Mouse (Mus musculus): ENCODE measurements around the gene Ablim2. TPM values are rescaled to one million over a fixed set of nuclear protein-coding genes. Genes with fewer than 3 reads are reported as not detected.
A peak's percentile ranks its signal among the peaks of the same experiment; 100 is the strongest.

Gene Ablim2
- 0.20 and 0.45 TPM in 2 replicates for polyA plus RNA-seq (2015; fragmentation: Nextera tagmentation; extraction: Ambion mirVana)

- Histone ChIP-seq H3K4me1 (ENCODE audit: control insufficient read depth, low read depth, low read length) (no peaks in the 10 kb centered on the region; the same call in none of the 2 replicates), H3K27me3 (ENCODE audit: control insufficient read depth, insufficient read depth, low read depth, low read length) (peaks cover 27% of the 10 kb centered on the region), H3K36me3 (ENCODE audit: control insufficient read depth, insufficient read depth) (no peaks in the 10 kb centered on the region), H3K27ac (ENCODE audit: low read length) (no peak within 1 kb of the TSS), H3K9ac (ENCODE audit: low read depth, low read length) (peak within 1 kb of the TSS; percentile 34; the same call in 1 of the 2 replicates), H3K4me2 (ENCODE audit: low read depth, low read length) (peak within 1 kb of the TSS; percentile 87), H3K4me3 (ENCODE audit: low read depth, low read length) (peak within 1 kb of the TSS; percentile 60), H3K9me3 (replicated peaks; ENCODE audit: control insufficient read depth, low read length) (no peaks in the 10 kb centered on the region)
- peak; percentile 94 for ATAC-seq (ENCODE audit: low read depth)
- WGBS (ENCODE audit: insufficient replicate concordance): under 1% methylated on average over 35 of the region's 35 CpGs
Observed at GRCm38 (mm10) chr5:35757639-35758001, at the start of gene Ablim2. TSS of gene Ablim2 (plus strand) at chr5:35757880.

GRCm38 (mm10) chr5:35710481-35710880 lies 47.2 kb upstream of the Ablim2 start:
- 48% methylated on average over 3 of the region's 3 CpGs for WGBS (ENCODE audit: insufficient replicate concordance)
- H3K9me3 ChIP-seq (replicated peaks; ENCODE audit: control insufficient read depth, low read length): no peaks in the 10 kb centered on the region
- H3K27ac ChIP-seq (ENCODE audit: low read length): no peak overlapping the region
- H3K4me2 ChIP-seq (ENCODE audit: low read depth, low read length): no peak overlapping the region
- H3K4me1 ChIP-seq (ENCODE audit: control insufficient read depth, low read depth, low read length): no peaks in the 10 kb centered on the region
- H3K36me3 ChIP-seq (ENCODE audit: control insufficient read depth, insufficient read depth): no peaks in the 10 kb centered on the region
- no peaks in the 10 kb centered on the region for H3K27me3 ChIP-seq (ENCODE audit: control insufficient read depth, insufficient read depth, low read depth, low read length)
- H3K9ac ChIP-seq (ENCODE audit: low read depth, low read length): no peak overlapping the region
- no peak for ATAC-seq (ENCODE audit: low read depth)
- H3K4me3 ChIP-seq (ENCODE audit: low read depth, low read length): no peak overlapping the region

- WGBS (ENCODE audit: insufficient replicate concordance): 58% methylated on average over 3 of the region's 3 CpGs
- Histone ChIP-seq H3K4me3 (ENCODE audit: low read depth, low read length) (no peak overlapping the region), H3K9me3 (replicated peaks; ENCODE audit: control insufficient read depth, low read length) (no peaks in the 10 kb centered on the region), H3K27ac (ENCODE audit: low read length) (no peak overlapping the region), H3K4me2 (ENCODE audit: low read depth, low read length) (no peak overlapping the region), H3K4me1 (ENCODE audit: control insufficient read depth, low read depth, low read length) (no peaks in the 10 kb centered on the region), H3K9ac (ENCODE audit: low read depth, low read length) (no peak overlapping the region), H3K27me3 (ENCODE audit: control insufficient read depth, insufficient read depth, low read depth, low read length) (no peaks in the 10 kb centered on the region), H3K36me3 (ENCODE audit: control insufficient read depth, insufficient read depth) (no peaks in the 10 kb centered on the region)
- ATAC-seq (ENCODE audit: low read depth): no peak
Observed at GRCm38 (mm10) chr5:35710931-35711330, 46.7 kb upstream of the Ablim2 start.

GRCm38 (mm10) chr5:35712517-35712916 lies 45.2 kb upstream of the Ablim2 start:
- no peak overlapping the region for H3K4me3 ChIP-seq (ENCODE audit: low read depth, low read length)
- no peaks in the 10 kb centered on the region for H3K9me3 ChIP-seq (replicated peaks; ENCODE audit: control insufficient read depth, low read length)
- ATAC-seq (ENCODE audit: low read depth): no peak
- WGBS (ENCODE audit: insufficient replicate concordance): 58% methylated on average over 5 of the region's 5 CpGs
- H3K4me2 ChIP-seq (ENCODE audit: low read depth, low read length): no peak overlapping the region
- H3K27ac ChIP-seq (ENCODE audit: low read length): no peak overlapping the region
- H3K27me3 ChIP-seq (ENCODE audit: control insufficient read depth, insufficient read depth, low read depth, low read length): no peaks in the 10 kb centered on the region
- H3K36me3 ChIP-seq (ENCODE audit: control insufficient read depth, insufficient read depth): no peaks in the 10 kb centered on the region
- H3K9ac ChIP-seq (ENCODE audit: low read depth, low read length): no peak overlapping the region
- no peaks in the 10 kb centered on the region for H3K4me1 ChIP-seq (ENCODE audit: control insufficient read depth, low read depth, low read length)

- no peaks in the 10 kb centered on the region for H3K36me3 ChIP-seq (ENCODE audit: control insufficient read depth, insufficient read depth)
- WGBS (ENCODE audit: insufficient replicate concordance): 48% methylated on average over 13 of the region's 13 CpGs
- no peaks in the 10 kb centered on the region for H3K27me3 ChIP-seq (ENCODE audit: control insufficient read depth, insufficient read depth, low read depth, low read length)
- H3K9ac ChIP-seq (ENCODE audit: low read depth, low read length): no peak overlapping the region
- no peak overlapping the region for H3K4me3 ChIP-seq (ENCODE audit: low read depth, low read length)
- H3K9me3 ChIP-seq (replicated peaks; ENCODE audit: control insufficient read depth, low read length): no peaks in the 10 kb centered on the region
- peak; percentile 39; the same call in 1 of the 2 replicates for ATAC-seq (ENCODE audit: low read depth)
- H3K27ac ChIP-seq (ENCODE audit: low read length): no peak overlapping the region
- H3K4me2 ChIP-seq (ENCODE audit: low read depth, low read length): no peak overlapping the region
- no peaks in the 10 kb centered on the region for H3K4me1 ChIP-seq (ENCODE audit: control insufficient read depth, low read depth, low read length)
Observed at GRCm38 (mm10) chr5:35713649-35714354, 43.9 kb upstream of the Ablim2 start.

GRCm38 (mm10) chr5:35717455-35717854 lies 40.2 kb upstream of the Ablim2 start:
- WGBS (ENCODE audit: insufficient replicate concordance): 48% methylated on average over 5 of the region's 5 CpGs
- H3K27me3 ChIP-seq (ENCODE audit: control insufficient read depth, insufficient read depth, low read depth, low read length): no peaks in the 10 kb centered on the region
- H3K4me3 ChIP-seq (ENCODE audit: low read depth, low read length): no peak overlapping the region
- H3K4me1 ChIP-seq (ENCODE audit: control insufficient read depth, low read depth, low read length): no peaks in the 10 kb centered on the region
- H3K4me2 ChIP-seq (ENCODE audit: low read depth, low read length): no peak overlapping the region
- no peaks in the 10 kb centered on the region for H3K9me3 ChIP-seq (replicated peaks; ENCODE audit: control insufficient read depth, low read length)
- H3K9ac ChIP-seq (ENCODE audit: low read depth, low read length): no peak overlapping the region
- no peak for ATAC-seq (ENCODE audit: low read depth)
- no peaks in the 10 kb centered on the region for H3K36me3 ChIP-seq (ENCODE audit: control insufficient read depth, insufficient read depth)
- no peak overlapping the region for H3K27ac ChIP-seq (ENCODE audit: low read length)

GRCm38 (mm10) chr5:35717946-35718345 lies 39.7 kb upstream of the Ablim2 start:
- H3K27ac ChIP-seq (ENCODE audit: low read length): no peak overlapping the region
- H3K9ac ChIP-seq (ENCODE audit: low read depth, low read length): no peak overlapping the region
- no peaks in the 10 kb centered on the region for H3K9me3 ChIP-seq (replicated peaks; ENCODE audit: control insufficient read depth, low read length)
- H3K4me3 ChIP-seq (ENCODE audit: low read depth, low read length): no peak overlapping the region
- no peak overlapping the region for H3K4me2 ChIP-seq (ENCODE audit: low read depth, low read length)
- H3K4me1 ChIP-seq (ENCODE audit: control insufficient read depth, low read depth, low read length): no peaks in the 10 kb centered on the region
- WGBS (ENCODE audit: insufficient replicate concordance): 46% methylated on average over 4 of the region's 4 CpGs
- no peaks in the 10 kb centered on the region for H3K36me3 ChIP-seq (ENCODE audit: control insufficient read depth, insufficient read depth)
- no peak for ATAC-seq (ENCODE audit: low read depth)
- no peaks in the 10 kb centered on the region for H3K27me3 ChIP-seq (ENCODE audit: control insufficient read depth, insufficient read depth, low read depth, low read length)

GRCm38 (mm10) chr5:35718817-35719216 lies 38.9 kb upstream of the Ablim2 start:
- no peaks in the 10 kb centered on the region for H3K9me3 ChIP-seq (replicated peaks; ENCODE audit: control insufficient read depth, low read length)
- no peak overlapping the region for H3K4me3 ChIP-seq (ENCODE audit: low read depth, low read length)
- no peak overlapping the region for H3K9ac ChIP-seq (ENCODE audit: low read depth, low read length)
- ATAC-seq (ENCODE audit: low read depth): no peak
- no peaks in the 10 kb centered on the region for H3K27me3 ChIP-seq (ENCODE audit: control insufficient read depth, insufficient read depth, low read depth, low read length)
- H3K27ac ChIP-seq (ENCODE audit: low read length): no peak overlapping the region
- no peaks in the 10 kb centered on the region for H3K36me3 ChIP-seq (ENCODE audit: control insufficient read depth, insufficient read depth)
- 71% methylated on average over 11 of the region's 11 CpGs for WGBS (ENCODE audit: insufficient replicate concordance)
- no peak overlapping the region for H3K4me2 ChIP-seq (ENCODE audit: low read depth, low read length)
- H3K4me1 ChIP-seq (ENCODE audit: control insufficient read depth, low read depth, low read length): no peaks in the 10 kb centered on the region

GRCm38 (mm10) chr5:35719343-35719742 lies 38.3 kb upstream of the Ablim2 start:
- ATAC-seq (ENCODE audit: low read depth): no peak
- no peaks in the 10 kb centered on the region for H3K36me3 ChIP-seq (ENCODE audit: control insufficient read depth, insufficient read depth)
- H3K27ac ChIP-seq (ENCODE audit: low read length): no peak overlapping the region
- H3K4me2 ChIP-seq (ENCODE audit: low read depth, low read length): no peak overlapping the region
- no peaks in the 10 kb centered on the region for H3K4me1 ChIP-seq (ENCODE audit: control insufficient read depth, low read depth, low read length)
- no peak overlapping the region for H3K9ac ChIP-seq (ENCODE audit: low read depth, low read length)
- no peaks in the 10 kb centered on the region for H3K9me3 ChIP-seq (replicated peaks; ENCODE audit: control insufficient read depth, low read length)
- no peak overlapping the region for H3K4me3 ChIP-seq (ENCODE audit: low read depth, low read length)
- no peaks in the 10 kb centered on the region for H3K27me3 ChIP-seq (ENCODE audit: control insufficient read depth, insufficient read depth, low read depth, low read length)
